Mouse (Mus musculus): ENCODE results near the gene Bcl2l15. TPM values are rescaled to one million over a fixed set of nuclear protein-coding genes. Genes with fewer than 3 reads are reported as not detected.

Gene Bcl2l15
- total and polyA plus RNA-seq, 3 experiments = 0.11 TPM; not detected in 2

DNA sequence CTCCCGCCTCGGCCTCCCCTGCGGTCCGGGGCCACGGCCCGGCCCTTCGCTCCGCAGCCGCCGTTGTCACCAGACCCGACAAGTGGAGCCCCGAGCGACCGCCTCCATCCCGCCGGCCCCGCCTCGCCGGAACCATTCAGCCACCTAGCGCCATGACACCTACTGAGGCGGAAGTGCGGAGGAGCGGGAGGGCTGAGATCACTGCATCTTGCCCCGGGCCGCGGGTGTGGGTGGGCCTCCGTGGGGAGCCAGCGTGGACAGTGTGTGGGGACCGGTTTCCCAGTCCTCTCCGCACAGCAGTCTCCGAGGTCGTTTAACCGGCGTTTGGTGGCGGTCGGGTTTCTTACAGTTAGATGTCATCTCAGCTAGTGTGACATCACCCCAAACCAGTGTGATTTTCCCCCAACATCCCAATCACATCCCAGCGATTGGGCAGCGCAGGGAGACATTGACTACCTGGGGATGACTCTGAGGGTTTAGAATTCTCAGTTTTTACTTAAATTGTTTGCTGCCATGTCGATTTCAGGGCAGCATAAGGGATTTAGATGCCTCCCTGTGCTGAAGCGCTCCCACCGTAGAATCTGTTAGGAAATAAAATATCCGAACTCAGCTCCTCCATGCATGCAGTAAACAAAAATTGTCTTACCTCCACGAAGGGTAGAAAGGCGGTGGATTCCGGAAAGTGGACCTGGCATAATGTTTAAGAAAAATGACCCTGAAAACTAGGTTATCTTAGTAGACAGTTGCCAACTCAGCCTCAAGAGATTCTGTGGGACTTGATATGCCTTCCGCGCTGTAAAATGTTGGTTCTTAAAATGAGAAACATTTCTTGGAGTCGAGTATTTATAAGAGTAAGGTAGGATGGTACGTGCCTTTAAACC, 40.9 kb upstream of the Bcl2l15 start, which contains the start of gene Hipk1:
TSS of gene Hipk1 (minus strand) at position 334 of the 881 bp plus-strand sequence.
- Histone ChIP-seq H3K27me3 (ENCODE audit: control insufficient read depth in 1 of 2, insufficient read depth in 2 of 2, low read length in 2 of 2) (no peaks in the 10 kb centered on the region), H3K36me3 (ENCODE audit: control insufficient read depth in 1 of 2, insufficient read depth in 2 of 2, low read length in 2 of 2) (peaks cover 0 to 32% of the 10 kb centered on the region in 2 experiments; a peak in 2 of 4 replicates), H3K79me2 (ENCODE audit: control insufficient read depth, insufficient read depth, low read length, poor library complexity) (peaks cover 39% of the 10 kb centered on the region), H3K4me1 (ENCODE audit: control insufficient read depth in 1 of 2, insufficient read depth in 2 of 2, low read length in 2 of 2) (peaks cover 13 to 18% of the 10 kb centered on the region in 2 experiments), H3K9ac (ENCODE audit: control insufficient read depth, low read depth, low read length, poor library complexity, severe bottlenecking) (peak within 1 kb of the TSS; percentile 92), H3K9me3 (replicated peaks; ENCODE audit: insufficient read depth, low read length) (no peaks in the 10 kb centered on the region), H3K4me3 (ENCODE audit: control insufficient read depth in 1 of 2, insufficient read depth in 1 of 2, low read depth in 2 of 2, low read length in 2 of 2) (peak within 1 kb of the TSS; percentile 75 to 91), H3K27ac (ENCODE audit: control insufficient read depth, low read depth, low read length) (peak within 1 kb of the TSS; percentile 87)
- DNase-seq (ENCODE audit: low read depth, low spot score) = peak; percentile 94
- TF ChIP-seq MXI1 (IDR thresholded peaks at IDR 0.05; ENCODE audit: low read depth, low read length) (peak; percentile 76), NRF1 (IDR thresholded peaks at IDR 0.05; ENCODE audit: insufficient read depth, low read depth, low read length, poor library complexity, severe bottlenecking) (peak; percentile 47), MYC (IDR thresholded peaks at IDR 0.05; ENCODE audit: low read depth, low read length) (no peak), MAX (IDR thresholded peaks at IDR 0.05; ENCODE audit: low read length) (peak; percentile 71; the same call in 1 of the 2 replicates), CTCF (IDR thresholded peaks at IDR 0.05 in 2 of 3, conservative IDR thresholded peaks at IDR 0.05 in 1 of 3; ENCODE audit: control insufficient read depth in 1 of 3, insufficient read depth in 1 of 3, low read depth in 2 of 3, low read length in 3 of 3, poor library complexity in 1 of 3, severe bottlenecking in 1 of 3) (no peak), ZC3H11A (IDR thresholded peaks at IDR 0.05; ENCODE audit: low read depth, low read length) (0 out of 2 replicates have a peak, but pooled peaks have one; percentile 2), MEF2A (IDR thresholded peaks at IDR 0.05; ENCODE audit: extremely low read depth, insufficient replicate concordance, low read depth, low read length, poor library complexity, severe bottlenecking) (no peak), JUND (IDR thresholded peaks at IDR 0.05; ENCODE audit: low read depth, low read length) (no peak), CHD1 (IDR thresholded peaks at IDR 0.05; ENCODE audit: low read depth, low read length) (peak; percentile 87), POLR2AphosphoS2 (IDR thresholded peaks at IDR 0.05; ENCODE audit: low read length) (peak; percentile 74; the same call in 1 of the 2 replicates), MAFK (IDR thresholded peaks at IDR 0.05; ENCODE audit: borderline replicate concordance, low read depth, low read length) (0 out of 2 replicates have a peak, but pooled peaks have one; percentile 5), GABPA (IDR thresholded peaks at IDR 0.05; ENCODE audit: low read depth, low read length) (no peak), POLR2AphosphoS5 (IDR thresholded peaks at IDR 0.05; ENCODE audit: borderline replicate concordance, low read depth, low read length) (no peak), RAD21 (IDR thresholded peaks at IDR 0.05; ENCODE audit: low read depth, low read length) (no peak), ETS1 (IDR thresholded peaks at IDR 0.05; ENCODE audit: low read depth, low read length) (peak; percentile 12; the same call in 1 of the 2 replicates), MYB (IDR thresholded peaks at IDR 0.05; ENCODE audit: low read depth, low read length) (no peak), ZNF384 (IDR thresholded peaks at IDR 0.05; ENCODE audit: low read depth, low read length) (peak; percentile 2; the same call in 1 of the 2 replicates), TBP (IDR thresholded peaks at IDR 0.05; ENCODE audit: low read depth, low read length) (0 out of 2 replicates have a peak, but pooled peaks have one; percentile 46), BHLHE40 (IDR thresholded peaks at IDR 0.05; ENCODE audit: borderline replicate concordance, low read depth, low read length) (no peak), ELF1 (IDR thresholded peaks at IDR 0.05; ENCODE audit: low read depth, low read length) (peak; percentile 90), E2F4 (IDR thresholded peaks at IDR 0.05; ENCODE audit: borderline replicate concordance, low read depth, low read length) (no peak), UBTF (IDR thresholded peaks at IDR 0.05; ENCODE audit: borderline replicate concordance, insufficient read depth, low read depth, low read length) (no peak), SMC3 (IDR thresholded peaks at IDR 0.05; ENCODE audit: low read depth, low read length) (no peak), HCFC1 (IDR thresholded peaks at IDR 0.05; ENCODE audit: low read depth, low read length) (peak; percentile 85), TCF12 (IDR thresholded peaks at IDR 0.05; ENCODE audit: low read depth, low read length) (peak; percentile 56; the same call in 1 of the 2 replicates), ZMIZ1 (IDR thresholded peaks at IDR 0.05; ENCODE audit: low read depth, low read length) (no peak), ZKSCAN1 (IDR thresholded peaks at IDR 0.05; ENCODE audit: low read depth, low read length) (no peak), USF2 (IDR thresholded peaks at IDR 0.05; ENCODE audit: borderline replicate concordance in 1 of 2, insufficient read depth in 1 of 2, low read depth in 1 of 2, low read length in 2 of 2) (no peak), CHD2 (IDR thresholded peaks at IDR 0.05; ENCODE audit: low read length) (no peak), RCOR1 (IDR thresholded peaks at IDR 0.05; ENCODE audit: low read depth, low read length) (no peak; the same call in 1 of the 2 replicates), EP300 (IDR thresholded peaks at IDR 0.05; ENCODE audit: low read depth in 1 of 2, low read length in 2 of 2) (peak in 1 of 2 experiments; percentile 32; a peak in 2 of 4 replicates), SIN3A (IDR thresholded peaks at IDR 0.05; ENCODE audit: low read length) (peak; percentile 82), KAT2A (conservative IDR thresholded peaks at IDR 0.05; ENCODE audit: low read depth, low read length) (no peak; the same call in 1 of the 2 replicates), GATA1 (IDR thresholded peaks at IDR 0.05; ENCODE audit: low read depth, low read length) (no peak)
